ENCODE assay signal across 24 mouse cellular contexts in genomic region chr7:24517077-24517476, GRCm38 (mm10). TPM values are rescaled to one million over a fixed set of nuclear protein-coding genes. Genes with fewer than 3 reads are reported as not detected.
A peak's percentile ranks its signal among the peaks of the same experiment; 100 is the strongest.
DNase-seq lines count a peak whose midpoint lies in the region; ATAC-seq and TF ChIP-seq lines count a peak whose summit lies in the region.
"Had no signal": no experiment of that assay in that cellular context is flagged by ENCODE, and none has a peak within 500 bp of the region (broad histone marks: within the 10 kb centered on the region; RNA-seq: fewer than 3 reads in every experiment).

No protein-coding gene starts in this region.

- no peak overlapping the region for H3K4me2 ChIP-seq in hindbrain, embryonic 15.5 days
- no peak overlapping the region for H3K4me2 ChIP-seq in hindbrain, embryonic 12.5 days (replicated peaks)
- H3K4me2 ChIP-seq in midbrain, postnatal 0 days (ENCODE audit: low read depth, low read length, poor library complexity, severe bottlenecking): no peak overlapping the region
- H3K4me2 ChIP-seq in intestine, embryonic 16.5 days (ENCODE audit: low read depth, low read length): no peak overlapping the region
- H3K4me2 ChIP-seq: heart, embryonic 12.5 days; limb, embryonic 12.5 days; liver, embryonic 12.5 days had no signal

- no peak for ATAC-seq in CD4-positive, CD25-positive, alpha-beta regulatory T cell, adult 4 months
- no peak for ATAC-seq in hindbrain, embryonic 15.5 days (ENCODE audit: low FRiP score, low read depth)
- no peak for ATAC-seq in hindbrain, embryonic 12.5 days (ENCODE audit: low FRiP score)
- no peak for ATAC-seq in midbrain, postnatal 0 days (ENCODE audit: low FRiP score)
- no peak for ATAC-seq in intestine, embryonic 16.5 days
- ATAC-seq: liver, embryonic 12.5 days had no signal

- TF ChIP-seq CTCF in midbrain, postnatal 0 days (IDR thresholded peaks at IDR 0.05): no peak
- TF ChIP-seq CTCF in olfactory bulb, adult 2 months (IDR thresholded peaks at IDR 0.05; ENCODE audit: insufficient read depth, low read depth, low read length): no peak

- H3K27ac ChIP-seq in hindbrain, embryonic 15.5 days (replicated peaks): 0 out of 2 replicates have a peak overlapping the region, but pooled peaks have one; percentile 42
- H3K27ac ChIP-seq in hindbrain, embryonic 12.5 days: no peak overlapping the region
- peak overlapping the region; percentile 43; the same call in 1 of the 2 replicates for H3K27ac ChIP-seq in midbrain, postnatal 0 days (ENCODE audit: low read depth, low read length)
- H3K27ac ChIP-seq in midbrain, embryonic 10.5 days (replicated peaks): no peak overlapping the region
- H3K27ac ChIP-seq in olfactory bulb, adult 2 months (ENCODE audit: insufficient read depth, low read depth, low read length): 0 out of 2 replicates have a peak overlapping the region, but pooled peaks have one; percentile 36
- no peak overlapping the region for H3K27ac ChIP-seq in intestine, embryonic 16.5 days (ENCODE audit: low read length)
- H3K27ac ChIP-seq: limb, embryonic 12.5 days; liver, embryonic 12.5 days had no signal

- no peak overlapping the region for H3K9ac ChIP-seq in hindbrain, embryonic 15.5 days
- no peak overlapping the region for H3K9ac ChIP-seq in hindbrain, embryonic 12.5 days
- H3K9ac ChIP-seq in midbrain, postnatal 0 days (replicated peaks; ENCODE audit: low read length, poor library complexity, severe bottlenecking): no peak overlapping the region
- H3K9ac ChIP-seq in intestine, embryonic 16.5 days (ENCODE audit: low read depth, low read length): no peak overlapping the region
- H3K9ac ChIP-seq: heart, embryonic 12.5 days; limb, embryonic 12.5 days; liver, embryonic 12.5 days had no signal

- peaks cover 17% of the 10 kb centered on the region; the same call in 1 of the 2 replicates for H3K4me1 ChIP-seq in hindbrain, embryonic 15.5 days (replicated peaks)
- 0 out of 2 replicates have a peak, but pooled peaks cover 2% of the 10 kb centered on the region for H3K4me1 ChIP-seq in hindbrain, embryonic 12.5 days
- H3K4me1 ChIP-seq in midbrain, postnatal 0 days (ENCODE audit: insufficient read depth, low read length): no peaks in the 10 kb centered on the region
- H3K4me1 ChIP-seq in midbrain, embryonic 10.5 days: peaks cover 6% of the 10 kb centered on the region; the same call in 1 of the 2 replicates
- H3K4me1 ChIP-seq in olfactory bulb, adult 2 months (ENCODE audit: control insufficient read depth, insufficient read depth, low read length): peaks cover 6% of the 10 kb centered on the region; the same call in 1 of the 2 replicates
- no peaks in the 10 kb centered on the region for H3K4me1 ChIP-seq in intestine, embryonic 16.5 days (ENCODE audit: control insufficient read depth, insufficient read depth, low read length)
- H3K4me1 ChIP-seq: heart, embryonic 12.5 days; limb, embryonic 12.5 days; liver, embryonic 12.5 days had no signal

- H3K9me3 ChIP-seq in hindbrain, embryonic 15.5 days: no peaks in the 10 kb centered on the region
- H3K9me3 ChIP-seq in hindbrain, embryonic 12.5 days (replicated peaks): no peaks in the 10 kb centered on the region
- no peaks in the 10 kb centered on the region for H3K9me3 ChIP-seq in midbrain, postnatal 0 days (ENCODE audit: low read length)
- no peaks in the 10 kb centered on the region for H3K9me3 ChIP-seq in midbrain, embryonic 10.5 days (replicated peaks)
- H3K9me3 ChIP-seq in intestine, embryonic 16.5 days (ENCODE audit: control insufficient read depth, low read length): no peaks in the 10 kb centered on the region
- H3K9me3 ChIP-seq: heart, embryonic 12.5 days; limb, embryonic 12.5 days; liver, embryonic 12.5 days; megakaryocyte, embryonic 14.5 days had no signal

- H3K4me3 ChIP-seq in hindbrain, embryonic 15.5 days: no peak overlapping the region
- no peak overlapping the region for H3K4me3 ChIP-seq in hindbrain, embryonic 12.5 days
- H3K4me3 ChIP-seq in midbrain, postnatal 0 days (ENCODE audit: low read depth, low read length): no peak overlapping the region
- H3K4me3 ChIP-seq in midbrain, embryonic 10.5 days: no peak overlapping the region
- H3K4me3 ChIP-seq in olfactory bulb, adult 2 months (ENCODE audit: insufficient read depth, low read depth, low read length): no peak overlapping the region
- no peak overlapping the region for H3K4me3 ChIP-seq in intestine, embryonic 16.5 days (ENCODE audit: low read length)
- H3K4me3 ChIP-seq: heart, embryonic 12.5 days; limb, embryonic 12.5 days; liver, embryonic 12.5 days; megakaryocyte, embryonic 14.5 days had no signal

- TF ChIP-seq POLR2A in olfactory bulb, adult 2 months (IDR thresholded peaks at IDR 0.05; ENCODE audit: insufficient read depth, low read depth, low read length): no peak

- H3K36me3 ChIP-seq in hindbrain, embryonic 15.5 days: peaks cover 31% of the 10 kb centered on the region
- peaks cover 49% of the 10 kb centered on the region for H3K36me3 ChIP-seq in hindbrain, embryonic 12.5 days
- H3K36me3 ChIP-seq in midbrain, postnatal 0 days (ENCODE audit: insufficient read depth, low read length): peaks cover 30% of the 10 kb centered on the region
- peaks cover 67% of the 10 kb centered on the region for H3K36me3 ChIP-seq in midbrain, embryonic 10.5 days
- H3K36me3 ChIP-seq in intestine, embryonic 16.5 days (ENCODE audit: control insufficient read depth, insufficient read depth, low read length): no peaks in the 10 kb centered on the region

- DNase-seq in CD4-positive, CD25-positive, alpha-beta regulatory T cell, adult 2 months (ENCODE audit: low read depth, low spot score): peak; percentile 35
- DNase-seq in midbrain, postnatal 0 days (ENCODE audit: low spot score): no peak
- no peak for DNase-seq in midbrain, embryonic 10.5 days (ENCODE audit: low spot score)
- DNase-seq: adrenal gland, postnatal 25 days; cerebellum, adult 11 months; heart, postnatal 14 days; lung, adult 2 months; spleen, adult 18-20 months had no signal

- 34% methylated on average over 5 of the region's 5 CpGs for WGBS in hindbrain, embryonic 15.5 days
- 34% methylated on average over 5 of the region's 5 CpGs for WGBS in hindbrain, embryonic 12.5 days
- WGBS in midbrain, postnatal 0 days: 33% methylated on average over 5 of the region's 5 CpGs
- WGBS in midbrain, embryonic 10.5 days: 38% methylated on average over 5 of the region's 5 CpGs
- WGBS in olfactory bulb, adult 2 months: 42% methylated on average over 5 of the region's 5 CpGs
- WGBS in intestine, embryonic 16.5 days: 54% methylated on average over 5 of the region's 5 CpGs

- no peaks in the 10 kb centered on the region for H3K27me3 ChIP-seq in hindbrain, embryonic 15.5 days
- H3K27me3 ChIP-seq in hindbrain, embryonic 12.5 days: no peaks in the 10 kb centered on the region
- H3K27me3 ChIP-seq in midbrain, postnatal 0 days (ENCODE audit: insufficient read depth, low read length): no peaks in the 10 kb centered on the region
- no peaks in the 10 kb centered on the region for H3K27me3 ChIP-seq in midbrain, embryonic 10.5 days (ENCODE audit: low read depth, poor library complexity, severe bottlenecking)
- H3K27me3 ChIP-seq in intestine, embryonic 16.5 days (replicated peaks; ENCODE audit: control insufficient read depth, insufficient read depth, low read length): no peaks in the 10 kb centered on the region
- H3K27me3 ChIP-seq: CH12.LX; heart, embryonic 12.5 days; limb, embryonic 12.5 days; liver, embryonic 12.5 days had no signal

RNA-seq across cellular contexts. Expression of gene AC161166.1, which starts 4.8 kb away (rescaled TPM):
- not detected for polyA plus RNA-seq in CD4-positive, CD25-positive, alpha-beta regulatory T cell, adult 4 months (2017; shearing (Covaris generic))
- 1.00 and 1.5 TPM in 2 replicates for polyA plus RNA-seq in hindbrain, embryonic 15.5 days (2015; fragmentation: Nextera tagmentation; extraction: Ambion mirVana)
- polyA plus RNA-seq in hindbrain, embryonic 12.5 days (2016; fragmentation: Nextera tagmentation; extraction: Ambion mirVana): 1.9 TPM in 2 replicates
- total RNA-seq in midbrain, postnatal 0 days (2014; rRNA removed): not detected in 2 replicates
- polyA plus RNA-seq in midbrain, postnatal 0 days (2015; fragmentation: Nextera tagmentation; extraction: Ambion mirVana): 0.47 and 0.78 TPM in 2 replicates
- 0.64 and 0.99 TPM in 2 replicates for polyA plus RNA-seq in midbrain, embryonic 10.5 days (2016; fragmentation: Nextera tagmentation; extraction: Ambion mirVana)
- polyA plus RNA-seq in olfactory bulb, adult 2 months (2012; ENCODE audit: insufficient read depth, insufficient read length, low replicate concordance, missing spikeins): not detected in 2 replicates
- 0.13 and 0.20 TPM in 2 replicates for polyA plus RNA-seq in intestine, embryonic 16.5 days (2015; fragmentation: Nextera tagmentation; extraction: Ambion mirVana)
- total RNA-seq: adrenal gland, postnatal 25 days; gastrocnemius, adult 8-10 months; granulocyte monocyte progenitor cell, adult 5-6 weeks; heart, postnatal 14 days; left cerebral cortex, postnatal 10 days had no signal
- polyA plus RNA-seq: frontal cortex, adult 2 months; lung, adult 2 months had no signal

RNA-seq across cellular contexts. Expression of gene Zfp428, which starts 10.3 kb away (rescaled TPM):
- polyA plus RNA-seq in CD4-positive, CD25-positive, alpha-beta regulatory T cell, adult 4 months (2017; shearing (Covaris generic)): under 1 TPM in 1 of 2 experiments, not detected in 1; 0.56 TPM
- polyA plus RNA-seq in hindbrain, embryonic 15.5 days (2015; fragmentation: Nextera tagmentation; extraction: Ambion mirVana): 281 and 307 TPM in 2 replicates
- 155 and 160 TPM in 2 replicates for polyA plus RNA-seq in hindbrain, embryonic 12.5 days (2016; fragmentation: Nextera tagmentation; extraction: Ambion mirVana)
- total RNA-seq in midbrain, postnatal 0 days (2014; rRNA removed): 209 and 214 TPM in 2 replicates
- 297 and 314 TPM in 2 replicates for polyA plus RNA-seq in midbrain, postnatal 0 days (2015; fragmentation: Nextera tagmentation; extraction: Ambion mirVana)
- 116 and 127 TPM in 2 replicates for polyA plus RNA-seq in midbrain, embryonic 10.5 days (2016; fragmentation: Nextera tagmentation; extraction: Ambion mirVana)
- not detected in 2 replicates for polyA plus RNA-seq in olfactory bulb, adult 2 months (2012; ENCODE audit: insufficient read depth, insufficient read length, low replicate concordance, missing spikeins)
- polyA plus RNA-seq in intestine, embryonic 16.5 days (2015; fragmentation: Nextera tagmentation; extraction: Ambion mirVana): 26.3 and 26.6 TPM in 2 replicates

RNA-seq across cellular contexts. Expression of gene Irgq, which starts 13.4 kb away (rescaled TPM):
- 1 to 10 TPM in 1 of 2 experiments, under 1 TPM in 1; 0.68 to 1.5 TPM for polyA plus RNA-seq in CD4-positive, CD25-positive, alpha-beta regulatory T cell, adult 4 months (2017; shearing (Covaris generic))
- 28.5 and 28.7 TPM in 2 replicates for polyA plus RNA-seq in hindbrain, embryonic 15.5 days (2015; fragmentation: Nextera tagmentation; extraction: Ambion mirVana)
- 29.0 and 34.1 TPM in 2 replicates for polyA plus RNA-seq in hindbrain, embryonic 12.5 days (2016; fragmentation: Nextera tagmentation; extraction: Ambion mirVana)
- total RNA-seq in midbrain, postnatal 0 days (2014; rRNA removed): 115 and 119 TPM in 2 replicates
- polyA plus RNA-seq in midbrain, postnatal 0 days (2015; fragmentation: Nextera tagmentation; extraction: Ambion mirVana): 21.8 and 23.9 TPM in 2 replicates
- 8.4 and 12.5 TPM in 2 replicates for polyA plus RNA-seq in midbrain, embryonic 10.5 days (2016; fragmentation: Nextera tagmentation; extraction: Ambion mirVana)
- not detected in 2 replicates for polyA plus RNA-seq in olfactory bulb, adult 2 months (2012; ENCODE audit: insufficient read depth, insufficient read length, low replicate concordance, missing spikeins)
- polyA plus RNA-seq in intestine, embryonic 16.5 days (2015; fragmentation: Nextera tagmentation; extraction: Ambion mirVana): 3.3 and 4.1 TPM in 2 replicates

RNA-seq across cellular contexts. Expression of gene Pinlyp, which starts 28.8 kb away (rescaled TPM):
- polyA plus RNA-seq in CD4-positive, CD25-positive, alpha-beta regulatory T cell, adult 4 months (2017; shearing (Covaris generic)): not detected
- 0.25 TPM in 1 of 2 replicates, not detected in the other for polyA plus RNA-seq in hindbrain, embryonic 15.5 days (2015; fragmentation: Nextera tagmentation; extraction: Ambion mirVana)
- polyA plus RNA-seq in hindbrain, embryonic 12.5 days (2016; fragmentation: Nextera tagmentation; extraction: Ambion mirVana): not detected in 2 replicates
- not detected in 2 replicates for total RNA-seq in midbrain, postnatal 0 days (2014; rRNA removed)
- polyA plus RNA-seq in midbrain, postnatal 0 days (2015; fragmentation: Nextera tagmentation; extraction: Ambion mirVana): not detected in 2 replicates
- 0.14 TPM in 1 of 2 replicates, not detected in the other for polyA plus RNA-seq in midbrain, embryonic 10.5 days (2016; fragmentation: Nextera tagmentation; extraction: Ambion mirVana)
- polyA plus RNA-seq in olfactory bulb, adult 2 months (2012; ENCODE audit: insufficient read depth, insufficient read length, low replicate concordance, missing spikeins): not detected in 2 replicates
- polyA plus RNA-seq in intestine, embryonic 16.5 days (2015; fragmentation: Nextera tagmentation; extraction: Ambion mirVana): 0.16 TPM in 1 of 2 replicates, not detected in the other
- total RNA-seq: adrenal gland, postnatal 25 days; gastrocnemius, adult 8-10 months; granulocyte monocyte progenitor cell, adult 5-6 weeks; heart, postnatal 14 days; left cerebral cortex, postnatal 10 days had no signal
- polyA plus RNA-seq: frontal cortex, adult 2 months; heart, embryonic 12.5 days; intestine, embryonic 14.5 days; limb, embryonic 12.5 days; liver, embryonic 12.5 days; neural tube, embryonic 14.5 days had no signal

RNA-seq across cellular contexts. Expression of gene Xrcc1, which starts 29.0 kb away (rescaled TPM):
- 10 to 100 TPM; 35.3 to 46.2 TPM for polyA plus RNA-seq in CD4-positive, CD25-positive, alpha-beta regulatory T cell, adult 4 months (2017; shearing (Covaris generic))
- 66.2 and 72.1 TPM in 2 replicates for polyA plus RNA-seq in hindbrain, embryonic 15.5 days (2015; fragmentation: Nextera tagmentation; extraction: Ambion mirVana)
- 75.9 and 87.9 TPM in 2 replicates for polyA plus RNA-seq in hindbrain, embryonic 12.5 days (2016; fragmentation: Nextera tagmentation; extraction: Ambion mirVana)
- 44.6 and 51.8 TPM in 2 replicates for total RNA-seq in midbrain, postnatal 0 days (2014; rRNA removed)
- polyA plus RNA-seq in midbrain, postnatal 0 days (2015; fragmentation: Nextera tagmentation; extraction: Ambion mirVana): 41.9 and 43.3 TPM in 2 replicates
- polyA plus RNA-seq in midbrain, embryonic 10.5 days (2016; fragmentation: Nextera tagmentation; extraction: Ambion mirVana): 149 and 160 TPM in 2 replicates
- polyA plus RNA-seq in olfactory bulb, adult 2 months (2012; ENCODE audit: insufficient read depth, insufficient read length, low replicate concordance, missing spikeins): not detected in 2 replicates
- polyA plus RNA-seq in intestine, embryonic 16.5 days (2015; fragmentation: Nextera tagmentation; extraction: Ambion mirVana): 79.8 and 88.1 TPM in 2 replicates

Comparison
In these comparisons a context has a peak if more than half of its experiments do, and no peak if none do; other contexts are left out.
1. H3K27ac ChIP-seq: peak in hindbrain, embryonic 15.5 days (single experiment), midbrain, postnatal 0 days (single experiment) and olfactory bulb, adult 2 months (single experiment); none in hindbrain, embryonic 12.5 days (single experiment), midbrain, embryonic 10.5 days (single experiment) and intestine, embryonic 16.5 days (single experiment).
2. RNA of gene Zfp428, which starts 10.3 kb away (polyA plus RNA-seq): 281 to 307 TPM in hindbrain, embryonic 15.5 days, 297 to 314 TPM in midbrain, postnatal 0 days, 155 to 160 TPM in hindbrain, embryonic 12.5 days, 116 to 127 TPM in midbrain, embryonic 10.5 days and 26.3 to 26.6 TPM in intestine, embryonic 16.5 days; 0.56 TPM in CD4-positive, CD25-positive, alpha-beta regulatory T cell, adult 4 months and not detected in olfactory bulb, adult 2 months; every median in the first group is over 10 times any median in the second.